In the genomic region with DNA sequence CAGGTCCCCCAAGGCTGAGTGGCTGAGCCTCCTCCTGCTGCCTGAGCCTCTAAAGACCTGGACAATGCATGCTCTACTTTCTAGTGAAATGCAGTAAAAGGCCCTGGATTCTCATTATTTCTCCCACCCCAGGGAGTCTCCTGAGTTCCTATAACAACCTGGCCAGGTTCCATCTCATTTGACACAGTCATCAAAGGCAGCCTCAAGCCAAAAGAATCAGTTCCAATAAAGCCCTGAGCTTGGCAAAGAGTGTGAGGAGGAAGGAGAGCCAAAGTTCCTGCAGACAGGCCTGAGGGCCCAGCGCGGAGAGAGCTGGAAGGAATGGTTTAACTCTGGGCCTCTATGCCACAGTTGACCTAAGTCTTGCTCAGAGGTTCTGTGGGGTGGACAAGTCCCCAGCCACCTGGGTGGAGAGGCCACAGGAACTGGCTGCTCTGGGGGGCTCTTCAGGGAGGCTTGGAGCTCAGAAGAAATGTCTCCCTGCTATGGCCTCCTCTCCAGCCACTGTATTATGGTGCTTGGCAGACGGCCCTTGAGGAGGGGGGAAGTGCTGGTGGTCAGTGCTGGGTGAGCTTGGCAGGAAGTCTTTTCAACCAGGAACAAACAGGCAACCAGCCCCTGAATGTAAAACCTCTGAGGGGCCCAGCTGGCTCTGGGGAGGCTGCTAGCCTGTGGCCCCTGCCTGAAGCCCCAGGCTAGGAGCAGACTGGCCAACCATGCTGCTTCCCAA, we compare ENCODE assay signal across 7 mouse cellular contexts. TPM values are rescaled to one million over a fixed set of nuclear protein-coding genes. Genes with fewer than 3 reads are reported as not detected.
A peak's percentile ranks its signal among the peaks of the same experiment; 100 is the strongest.
DNase-seq lines count a peak whose midpoint lies in the region; ATAC-seq lines count a peak whose summit lies in the region.

No protein-coding gene starts in this region.

- intact Hi-C loops in left cerebral cortex, postnatal 10 days (cut with DNase I): no loop called here

- peak; percentile 69 for ATAC-seq in frontal cortex, adult (ENCODE audit: low TSS enrichment)

- peak; percentile 93 for DNase-seq in NIH3T3 (ENCODE audit: low read depth)
- DNase-seq in cerebellum, adult 11 months: peak; percentile 68
- DNase-seq in kidney, adult 11 months: peak; percentile 58
- DNase-seq in left cerebral cortex, postnatal 10 days (ENCODE audit: extremely low spot score in 1 of 2, low spot score in 2 of 2): peak; percentile 76 to 80
- peak; percentile 23 for DNase-seq in ovary, adult 18-20 months (ENCODE audit: low spot score)
- no peak for DNase-seq in urinary bladder, adult 2 months (ENCODE audit: low spot score)

RNA-seq across cellular contexts. Expression of gene Sfxn5, which starts 30.7 kb away (rescaled TPM):
- total RNA-seq in left cerebral cortex, postnatal 10 days (2021): 100 to 1,000 TPM; 136 to 141 TPM
- 3.9 and 4.2 TPM in 2 replicates for polyA plus RNA-seq in urinary bladder, adult 2 months (2012; rRNA removed)
